Mouse (Mus musculus): ENCODE measurements around the gene Acta2. TPM values are rescaled to one million over a fixed set of nuclear protein-coding genes. Genes with fewer than 3 reads are reported as not detected.

Gene Acta2
- polyA plus RNA-seq, 1 experiment from 2014 or later, result 1,651 TPM

GRCm38 (mm10) chr19:34262273-34262974 lies 7.0 kb upstream of the Acta2 start:
- TF ChIP-seq CTCF (IDR thresholded peaks at IDR 0.05; ENCODE audit: low read depth), result no peak
- Histone ChIP-seq H3K27me3 (replicated peaks; ENCODE audit: control insufficient read depth, insufficient read depth, low read length) (no peaks in the 10 kb centered on the region), H3K27ac (ENCODE audit: low read depth, low read length) (no peak overlapping the region), H3K9ac (ENCODE audit: low read depth, low read length) (no peak overlapping the region), H3K36me3 (ENCODE audit: control insufficient read depth, insufficient read depth) (no peaks in the 10 kb centered on the region), H3K9me3 (ENCODE audit: control insufficient read depth) (no peaks in the 10 kb centered on the region), H3K4me3 (ENCODE audit: low read depth, low read length) (no peak overlapping the region), H3K4me2 (replicated peaks; ENCODE audit: low read depth) (no peak overlapping the region), H3K4me1 (replicated peaks; ENCODE audit: control insufficient read depth, insufficient read depth, low read length) (peaks cover 5% of the 10 kb centered on the region; the same call in 1 of the 2 replicates)
- ATAC-seq, result no peak
- 64% methylated on average over 2 of the region's 2 CpGs for WGBS

- Histone ChIP-seq H3K27ac (ENCODE audit: low read depth, low read length) (no peak overlapping the region), H3K9me3 (ENCODE audit: control insufficient read depth) (no peaks in the 10 kb centered on the region), H3K4me2 (replicated peaks; ENCODE audit: low read depth) (no peak overlapping the region), H3K27me3 (replicated peaks; ENCODE audit: control insufficient read depth, insufficient read depth, low read length) (no peaks in the 10 kb centered on the region), H3K4me1 (replicated peaks; ENCODE audit: control insufficient read depth, insufficient read depth, low read length) (no peaks in the 10 kb centered on the region), H3K36me3 (ENCODE audit: control insufficient read depth, insufficient read depth) (no peaks in the 10 kb centered on the region), H3K4me3 (ENCODE audit: low read depth, low read length) (no peak overlapping the region), H3K9ac (ENCODE audit: low read depth, low read length) (no peak overlapping the region)
- ATAC-seq, result no peak
- TF ChIP-seq CTCF (IDR thresholded peaks at IDR 0.05; ENCODE audit: low read depth), result no peak
- WGBS, result 69% methylated on average over 2 of the region's 2 CpGs
Observed at GRCm38 (mm10) chr19:34256936-34257335, 1.5 kb upstream of the Acta2 start.

GRCm38 (mm10) chr19:34256149-34256548 lies 759 bp upstream of the Acta2 start:
- no peaks in the 10 kb centered on the region for H3K36me3 ChIP-seq (ENCODE audit: control insufficient read depth, insufficient read depth)
- no peak overlapping the region for H3K9ac ChIP-seq (ENCODE audit: low read depth, low read length)
- H3K4me3 ChIP-seq (ENCODE audit: low read depth, low read length), result no peak overlapping the region
- H3K27me3 ChIP-seq (replicated peaks; ENCODE audit: control insufficient read depth, insufficient read depth, low read length), result no peaks in the 10 kb centered on the region
- no peaks in the 10 kb centered on the region for H3K4me1 ChIP-seq (replicated peaks; ENCODE audit: control insufficient read depth, insufficient read depth, low read length)
- WGBS, result 72% methylated on average over 5 of the region's 5 CpGs
- H3K27ac ChIP-seq (ENCODE audit: low read depth, low read length), result peak overlapping the region; percentile 62; the same call in 1 of the 2 replicates
- no peaks in the 10 kb centered on the region for H3K9me3 ChIP-seq (ENCODE audit: control insufficient read depth)
- TF ChIP-seq CTCF (IDR thresholded peaks at IDR 0.05; ENCODE audit: low read depth), result no peak
- no peak overlapping the region for H3K4me2 ChIP-seq (replicated peaks; ENCODE audit: low read depth)
- no peak for ATAC-seq

GRCm38 (mm10) chr19:34254101-34254879 lies 1.1 kb downstream of the Acta2 start:
- Histone ChIP-seq H3K36me3 (ENCODE audit: control insufficient read depth, insufficient read depth) (no peaks in the 10 kb centered on the region), H3K4me1 (replicated peaks; ENCODE audit: control insufficient read depth, insufficient read depth, low read length) (no peaks in the 10 kb centered on the region), H3K9ac (ENCODE audit: low read depth, low read length) (peak overlapping the region; percentile 45; the same call in 1 of the 2 replicates), H3K4me3 (ENCODE audit: low read depth, low read length) (peak overlapping the region; percentile 40), H3K9me3 (ENCODE audit: control insufficient read depth) (no peaks in the 10 kb centered on the region), H3K27ac (ENCODE audit: low read depth, low read length) (peak overlapping the region; percentile 46; the same call in 1 of the 2 replicates), H3K4me2 (replicated peaks; ENCODE audit: low read depth) (peak overlapping the region; percentile 25), H3K27me3 (replicated peaks; ENCODE audit: control insufficient read depth, insufficient read depth, low read length) (no peaks in the 10 kb centered on the region)
- WGBS, result 36% methylated on average over 14 of the region's 14 CpGs
- TF ChIP-seq CTCF (IDR thresholded peaks at IDR 0.05; ENCODE audit: low read depth), result no peak
- no peak for ATAC-seq

GRCm38 (mm10) chr19:34252450-34252849 lies 2.9 kb downstream of the Acta2 start:
- no peaks in the 10 kb centered on the region for H3K27me3 ChIP-seq (replicated peaks; ENCODE audit: control insufficient read depth, insufficient read depth, low read length)
- WGBS, result 75% methylated on average over 9 of the region's 9 CpGs
- peak overlapping the region; percentile 23; the same call in 1 of the 2 replicates for H3K9ac ChIP-seq (ENCODE audit: low read depth, low read length)
- no peaks in the 10 kb centered on the region for H3K9me3 ChIP-seq (ENCODE audit: control insufficient read depth)
- no peak for TF ChIP-seq CTCF (IDR thresholded peaks at IDR 0.05; ENCODE audit: low read depth)
- H3K4me2 ChIP-seq (replicated peaks; ENCODE audit: low read depth), result peak overlapping the region; percentile 35
- no peaks in the 10 kb centered on the region for H3K4me1 ChIP-seq (replicated peaks; ENCODE audit: control insufficient read depth, insufficient read depth, low read length)
- ATAC-seq, result no peak
- peak overlapping the region; percentile 40; the same call in 1 of the 2 replicates for H3K4me3 ChIP-seq (ENCODE audit: low read depth, low read length)
- H3K27ac ChIP-seq (ENCODE audit: low read depth, low read length), result peak overlapping the region; percentile 57; the same call in 1 of the 2 replicates
- H3K36me3 ChIP-seq (ENCODE audit: control insufficient read depth, insufficient read depth), result no peaks in the 10 kb centered on the region

- no peaks in the 10 kb centered on the region for H3K36me3 ChIP-seq (ENCODE audit: control insufficient read depth, insufficient read depth)
- H3K27me3 ChIP-seq (replicated peaks; ENCODE audit: control insufficient read depth, insufficient read depth, low read length), result no peaks in the 10 kb centered on the region
- no peaks in the 10 kb centered on the region for H3K4me1 ChIP-seq (replicated peaks; ENCODE audit: control insufficient read depth, insufficient read depth, low read length)
- WGBS, result 65% methylated on average over 2 of the region's 2 CpGs
- H3K4me2 ChIP-seq (replicated peaks; ENCODE audit: low read depth), result peak overlapping the region; percentile 38
- no peaks in the 10 kb centered on the region for H3K9me3 ChIP-seq (ENCODE audit: control insufficient read depth)
- no peak overlapping the region for H3K4me3 ChIP-seq (ENCODE audit: low read depth, low read length)
- no peak for TF ChIP-seq CTCF (IDR thresholded peaks at IDR 0.05; ENCODE audit: low read depth)
- ATAC-seq, result no peak
- H3K9ac ChIP-seq (ENCODE audit: low read depth, low read length), result 0 out of 2 replicates have a peak overlapping the region, but pooled peaks have one; percentile 23
- H3K27ac ChIP-seq (ENCODE audit: low read depth, low read length), result no peak overlapping the region
Observed at GRCm38 (mm10) chr19:34251900-34252299, 3.5 kb downstream of the Acta2 start.

Data from intestine, postnatal 0 days (tissue).